Mouse (Mus musculus) layer of hippocampus, adult 18-20 months (tissue): ENCODE results near the gene Prkcb. TPM values are rescaled to one million over a fixed set of nuclear protein-coding genes. Genes with fewer than 3 reads are reported as not detected.

Experiments
- DNase-seq, 2 experiments: peaks; one replicate each; pipeline ENCODE4 v3.0.0; 2022; ENCODE audit warnings: low spot score in 2 of 2
- total RNA-seq, 2 experiments: library from RNA; stranded (reverse); gene quantifications; 2 replicates each; pipeline ENCODE4 v1.2.3; 2021

Prkcb gene
- total RNA-seq, 2 experiments from 2014 or later = 741 to 778 TPM

DNA sequence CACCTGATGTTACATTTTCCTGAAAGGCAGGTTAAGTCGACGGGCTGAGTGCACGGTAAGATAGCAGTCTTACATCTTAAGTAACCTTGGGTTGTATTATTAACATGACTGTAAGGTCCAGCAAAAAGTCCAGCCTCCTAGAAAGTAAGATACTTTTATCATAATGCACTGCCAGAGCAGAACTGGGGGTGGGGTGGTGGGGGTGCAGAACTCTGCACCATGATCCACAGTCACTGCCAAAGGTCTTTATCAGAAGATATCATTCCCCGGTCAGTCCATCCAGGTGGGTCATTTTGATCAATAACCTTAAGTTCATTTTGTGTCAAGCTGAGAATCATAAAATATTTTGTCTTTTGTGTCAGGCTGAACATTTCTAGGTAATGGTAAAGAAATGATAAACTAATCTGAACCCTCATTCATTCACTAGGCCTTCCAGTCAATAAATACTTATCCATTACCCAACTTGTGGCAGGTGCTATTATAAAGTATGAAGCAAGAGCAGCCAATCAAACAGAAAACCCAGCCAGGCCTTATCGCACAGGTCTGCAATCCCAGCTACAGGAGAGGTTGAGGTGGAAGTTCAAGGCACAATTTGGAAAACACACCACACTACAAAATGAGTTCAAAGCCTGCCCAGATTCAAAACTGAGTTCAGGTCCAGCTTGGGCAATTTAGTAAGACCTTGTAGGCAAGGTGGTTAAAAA is 369.0 kb downstream of the Prkcb start:
- DNase-seq = no peak

DNA sequence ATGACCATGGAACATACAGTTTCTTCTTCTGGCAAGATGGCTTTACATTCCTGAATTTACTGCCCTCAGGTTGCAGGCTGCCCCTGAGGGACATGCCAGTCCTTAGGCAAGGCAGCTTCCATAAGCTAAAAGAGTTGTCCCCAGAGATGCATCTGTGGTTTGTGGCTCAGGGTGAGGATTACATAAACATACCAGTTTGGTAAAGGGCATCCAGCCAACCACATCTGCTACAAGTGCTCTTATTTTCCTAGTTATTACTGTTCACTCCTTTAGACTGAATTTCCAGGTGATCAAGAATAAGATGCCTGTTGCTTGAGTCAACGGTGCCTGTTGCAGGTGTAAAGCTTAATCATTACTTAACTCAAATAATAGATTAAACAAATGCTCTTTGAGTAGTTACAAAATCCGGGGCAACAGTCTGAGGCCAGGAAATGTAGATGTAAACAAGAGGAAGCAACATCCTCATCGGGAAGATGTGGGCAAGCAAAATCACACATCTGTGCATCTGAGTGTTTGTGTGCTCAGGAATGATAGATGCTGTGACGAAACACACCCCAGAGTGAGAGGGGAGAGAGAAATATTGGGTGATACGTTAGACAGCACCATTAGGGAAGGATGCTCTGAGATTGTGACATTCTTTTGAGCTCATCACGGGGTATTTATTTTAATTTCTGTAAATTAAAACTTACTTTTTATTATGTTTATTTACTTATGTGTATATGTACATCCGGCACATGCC is 376.9 kb downstream of the Prkcb start:
- no peak for DNase-seq

DNA sequence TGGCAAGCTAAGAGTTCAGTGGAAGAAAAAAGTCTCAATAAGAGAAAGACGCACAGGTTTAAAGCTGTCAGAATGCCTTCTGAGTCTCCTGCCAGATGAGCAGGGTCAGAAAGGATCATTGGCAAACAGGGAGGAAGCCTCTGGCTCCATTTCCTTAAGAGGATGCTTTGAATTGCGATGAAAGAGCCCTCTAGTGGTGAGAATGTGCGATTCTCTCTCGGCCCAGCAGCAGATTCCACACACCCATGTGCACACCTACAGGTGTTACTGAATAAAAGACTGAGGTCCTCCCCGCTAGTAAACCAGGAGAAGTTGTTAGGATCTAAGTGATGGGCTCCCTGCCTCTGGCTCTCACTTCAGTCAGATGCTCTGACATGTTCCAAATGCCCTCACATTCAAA is 379.4 kb downstream of the Prkcb start:
- peak in 1 of 2 experiments; percentile 67 for DNase-seq

DNA sequence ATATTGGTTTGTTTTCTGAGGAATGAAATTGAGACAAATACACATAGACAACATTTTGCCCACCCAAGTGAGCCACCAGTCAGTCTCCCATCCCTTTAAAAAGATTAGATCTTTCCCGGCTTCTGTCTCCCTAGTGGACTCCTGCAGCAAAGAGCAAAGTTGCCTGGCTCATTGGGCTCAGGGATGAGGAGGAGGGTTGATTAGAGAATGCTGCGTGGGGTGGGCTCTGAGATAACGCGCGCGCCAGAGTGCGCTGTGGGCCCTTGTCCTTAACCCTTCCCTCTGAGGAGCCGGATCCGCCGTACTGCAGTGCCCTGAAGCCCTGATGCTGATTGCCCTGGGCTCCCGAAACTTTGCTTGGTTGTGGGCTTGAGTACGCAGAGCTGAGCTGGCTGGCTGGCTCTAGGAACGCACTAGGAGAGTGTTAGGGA is 381.9 kb downstream of the Prkcb start, which contains the start of gene Cacng3:
Gene Cacng3, plus strand, starts transcription at position 51 of the 431 bp plus-strand sequence.
- DNase-seq = no peak

DNA sequence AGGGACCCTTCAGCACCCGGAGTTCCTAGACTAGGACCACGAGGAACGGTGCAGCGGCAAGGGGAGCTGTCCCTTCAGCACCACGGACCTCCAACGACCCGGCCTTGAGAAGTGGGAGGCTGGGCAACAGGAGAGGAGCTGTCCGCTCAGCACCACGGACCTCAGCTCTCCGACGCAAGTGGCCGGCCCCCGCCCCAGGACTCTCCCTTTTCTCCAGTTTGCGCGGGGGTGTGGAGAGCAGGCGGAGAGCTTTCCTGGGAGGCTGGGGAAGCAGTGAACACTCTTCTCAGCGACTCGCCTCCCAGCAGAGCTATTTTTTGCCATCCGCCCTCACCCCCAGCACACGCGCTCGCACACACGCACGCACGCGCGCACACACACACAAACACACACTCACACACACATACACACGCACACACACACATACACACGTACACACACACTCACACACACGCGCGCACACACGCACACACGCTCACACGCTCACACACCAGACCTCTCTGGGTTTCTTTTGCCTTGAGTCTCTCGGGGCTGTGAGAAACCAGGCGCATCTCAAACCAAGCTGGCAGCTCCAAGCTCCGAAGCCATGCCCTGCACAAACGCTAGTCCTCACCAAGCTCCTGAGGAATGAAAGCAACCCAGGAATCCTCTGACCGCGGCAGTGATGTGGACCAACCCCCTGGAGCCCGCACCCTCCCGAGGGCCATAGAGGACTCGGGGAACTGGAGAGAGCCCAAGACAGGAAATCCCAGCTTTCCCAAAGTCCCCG is 382.5 kb downstream of the Prkcb start:
- DNase-seq = peak; percentile 64 to 76

DNA sequence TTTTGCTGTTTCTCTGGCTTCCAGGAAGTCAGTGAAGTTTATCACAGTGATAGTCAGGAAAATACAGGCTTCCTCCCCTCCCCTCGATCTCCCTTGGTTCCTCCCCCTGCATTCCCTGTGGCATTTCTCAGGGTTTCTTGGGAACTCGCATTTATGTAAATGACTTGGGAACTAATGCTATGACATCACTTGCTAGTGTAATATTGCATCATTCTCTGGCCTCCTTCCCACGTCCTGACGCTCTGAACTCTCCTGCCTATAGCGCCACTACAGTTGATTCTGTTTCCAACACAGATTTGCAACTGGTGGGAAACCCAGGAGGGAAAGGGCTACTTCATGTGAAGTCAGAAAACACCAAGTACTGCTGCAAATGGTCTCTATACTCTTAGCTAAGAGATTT is 384.4 kb downstream of the Prkcb start:
- DNase-seq = peak in 1 of 2 experiments; percentile 52

DNA sequence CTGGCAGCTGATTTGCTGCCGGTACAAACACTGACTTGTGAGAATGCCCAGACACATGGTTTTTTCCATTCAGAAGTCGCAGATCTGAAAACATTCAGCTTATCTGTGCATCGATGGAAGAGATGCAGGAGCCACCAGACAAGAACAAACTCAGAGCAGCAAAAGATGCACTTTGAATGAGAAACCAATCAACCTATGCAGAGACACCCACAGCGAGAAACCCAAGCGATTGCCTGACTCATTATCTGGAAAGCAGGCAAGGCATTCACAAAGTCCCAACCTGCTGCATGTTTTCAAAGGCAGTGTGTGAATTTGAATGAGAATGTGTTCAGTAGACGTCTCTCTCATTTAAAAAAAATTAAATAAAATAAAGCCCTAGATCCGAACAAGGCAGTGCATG is 386.7 kb downstream of the Prkcb start:
- peak; percentile 35 to 63 for DNase-seq

Other genes with a start within 250 kb of the Prkcb start
- 10 to 100 TPM; 55.0 to 60.1 TPM for gene Ubfd1, start 221.6 kb upstream of the Prkcb start, total RNA-seq
- gene Ears2, start 221.5 kb upstream of the Prkcb start, total RNA-seq = 1 to 10 TPM; 9.5 to 9.9 TPM
- 100 to 1,000 TPM; 305 to 306 TPM for gene Ndufab1, start 186.9 kb upstream of the Prkcb start, total RNA-seq
- gene Palb2, start 155.8 kb upstream of the Prkcb start, total RNA-seq = 1 to 10 TPM; 1.1 to 1.9 TPM
- gene Dctn5, start 155.7 kb upstream of the Prkcb start, total RNA-seq = 100 to 1,000 TPM; 104 TPM
- 1 to 10 TPM; 1.4 to 1.9 TPM for gene Plk1, start 129.3 kb upstream of the Prkcb start, total RNA-seq
- 1 to 10 TPM in 1 of 2 experiments, under 1 TPM in 1; 0.36 to 1.1 TPM for gene Ern2, start 102.5 kb upstream of the Prkcb start, total RNA-seq
- 1 to 10 TPM; 3.3 to 3.7 TPM for gene Chp2, start 69.3 kb upstream of the Prkcb start, total RNA-seq